Mouse (Mus musculus): ENCODE measurements around the gene Simc1. TPM values are rescaled to one million over a fixed set of nuclear protein-coding genes. Genes with fewer than 3 reads are reported as not detected.

Gene Simc1
- total and polyA plus RNA-seq, 3 experiments: 6.2 to 16.6 (median 6.8) TPM

GRCm38 (mm10) chr13:54598622-54599143 is 95.1 kb downstream of the Simc1 start:
- H3K36me3 ChIP-seq (replicated peaks in 1 of 2; ENCODE audit: control insufficient read depth in 1 of 2, insufficient read depth in 1 of 2, low read length in 1 of 2): peaks cover 11 to 70% of the 10 kb centered on the region in 2 experiments
- dilution Hi-C loops (cut with MboI; ENCODE audit: extremely low pct_ligation_motif_present, extremely low pct_unique_long_range_greater_than_20kb, low sequenced_read_pairs): no loop called here

More at GRCm38 (mm10) chr13:54598622-54599143, 95.1 kb downstream of the Simc1 start:
- in situ Hi-C loops (cut with MboI; ENCODE audit: low pct_ligation_motif_present, low pct_unique_long_range_greater_than_20kb, low sequenced_read_pairs): no loop called here
- Histone ChIP-seq H3K79me2 (replicated peaks; ENCODE audit: control insufficient read depth, extremely low read depth, insufficient read depth, poor library complexity, severe bottlenecking) (no peaks in the 10 kb centered on the region), H3K4me3 (replicated peaks in 1 of 3; ENCODE audit: low read depth in 2 of 3, low read length in 2 of 3, poor library complexity in 1 of 3) (no peak overlapping the region), H3K4me2 (ENCODE audit: insufficient read depth, low read depth, poor library complexity, severe bottlenecking) (no peak overlapping the region), H3K27ac (ENCODE audit: insufficient read depth, low read depth) (no peak overlapping the region), H3K4me1 (ENCODE audit: control insufficient read depth in 1 of 2, insufficient read depth in 2 of 2) (no peaks in the 10 kb centered on the region), H3K9ac (ENCODE audit: insufficient read depth, low read depth) (no peak overlapping the region), H3K9me3 (replicated peaks; ENCODE audit: low read length) (no peaks in the 10 kb centered on the region), H3K27me3 (replicated peaks) (no peaks in the 10 kb centered on the region)
- no peak for DNase-seq (ENCODE audit: extremely low read depth)
- TF ChIP-seq PAX5 (IDR thresholded peaks at IDR 0.05; ENCODE audit: low read length): no peak
- TF ChIP-seq RCOR1 (conservative IDR thresholded peaks at IDR 0.05; ENCODE audit: low read depth, low read length): no peak
- no peak for TF ChIP-seq NELFE (IDR thresholded peaks at IDR 0.05; ENCODE audit: low read depth, low read length)
- TF ChIP-seq JUND (conservative IDR thresholded peaks at IDR 0.05; ENCODE audit: low read depth, low read length): no peak
- TF ChIP-seq TCF12 (IDR thresholded peaks at IDR 0.05; ENCODE audit: low read depth, low read length): no peak
- no peak for TF ChIP-seq SIN3A (IDR thresholded peaks at IDR 0.05; ENCODE audit: low read length)
- no peak for TF ChIP-seq HCFC1 (IDR thresholded peaks at IDR 0.05; ENCODE audit: low read depth, low read length)
- no peak for TF ChIP-seq MEF2A (IDR thresholded peaks at IDR 0.05; ENCODE audit: borderline replicate concordance, low read depth, low read length)
- TF ChIP-seq BHLHE40 (IDR thresholded peaks at IDR 0.05; ENCODE audit: low read depth, low read length): no peak
- no peak for TF ChIP-seq TBP (conservative IDR thresholded peaks at IDR 0.05; ENCODE audit: low read depth, low read length)
- no peak for TF ChIP-seq KAT2A (IDR thresholded peaks at IDR 0.05; ENCODE audit: insufficient replicate concordance, low read length)
- TF ChIP-seq USF1 (IDR thresholded peaks at IDR 0.05; ENCODE audit: low read depth, low read length): no peak
- TF ChIP-seq MAX (IDR thresholded peaks at IDR 0.05; ENCODE audit: low read length): no peak
- no peak for TF ChIP-seq IRF4 (IDR thresholded peaks at IDR 0.05; ENCODE audit: low read depth, low read length)
- TF ChIP-seq ZC3H11A (IDR thresholded peaks at IDR 0.05; ENCODE audit: low read depth, low read length): no peak
- TF ChIP-seq JUN (IDR thresholded peaks at IDR 0.05; ENCODE audit: insufficient read depth, low read depth, low read length): no peak
- no peak for TF ChIP-seq MAZ (IDR thresholded peaks at IDR 0.05; ENCODE audit: low read depth, low read length)
- no peak for TF ChIP-seq CTCF (conservative IDR thresholded peaks at IDR 0.05 in 1 of 2, IDR thresholded peaks at IDR 0.05 in 1 of 2; ENCODE audit: low read depth in 2 of 2, low read length in 2 of 2)
- no peak for TF ChIP-seq EP300 (IDR thresholded peaks at IDR 0.05; ENCODE audit: low read length)

Other genes with a start within 250 kb of the Simc1 start
- gene Cplx2, start 132.4 kb upstream of the Simc1 start, total RNA-seq (2012; rRNA removed): 0.04 and 0.21 TPM in 2 replicates
- 0.04 and 0.05 TPM in 2 replicates for gene Cplx2, start 132.4 kb upstream of the Simc1 start, total RNA-seq (2014; rRNA removed)
- gene Cplx2, start 132.4 kb upstream of the Simc1 start, polyA plus RNA-seq (2012; ENCODE audit: insufficient read length, low read depth): 0.11 and 0.19 TPM in 2 replicates
- 77.5 and 84.5 TPM in 2 replicates for gene Thoc3, start 34.9 kb upstream of the Simc1 start, total RNA-seq (2012; rRNA removed)
- gene Thoc3, start 34.9 kb upstream of the Simc1 start, total RNA-seq (2014; rRNA removed): 72.1 and 81.8 TPM in 2 replicates
- gene Thoc3, start 34.9 kb upstream of the Simc1 start, polyA plus RNA-seq (2012; ENCODE audit: insufficient read length, low read depth): 93.1 and 98.7 TPM in 2 replicates
- gene 4833439L19Rik, start 61.7 kb downstream of the Simc1 start, total RNA-seq (2012; rRNA removed): 25.0 and 26.4 TPM in 2 replicates
- gene 4833439L19Rik, start 61.7 kb downstream of the Simc1 start, total RNA-seq (2014; rRNA removed): 23.1 and 23.5 TPM in 2 replicates
- 23.0 and 23.5 TPM in 2 replicates for gene 4833439L19Rik, start 61.7 kb downstream of the Simc1 start, polyA plus RNA-seq (2012; ENCODE audit: insufficient read length, low read depth)
- gene Arl10, start 71.2 kb downstream of the Simc1 start, total RNA-seq (2012; rRNA removed): 14.6 and 17.4 TPM in 2 replicates
- gene Arl10, start 71.2 kb downstream of the Simc1 start, total RNA-seq (2014; rRNA removed): 1.7 TPM in 2 replicates
- gene Arl10, start 71.2 kb downstream of the Simc1 start, polyA plus RNA-seq (2012; ENCODE audit: insufficient read length, low read depth): 2.5 and 2.9 TPM in 2 replicates
- 100 and 137 TPM in 2 replicates for gene Nop16, start 86.3 kb downstream of the Simc1 start, total RNA-seq (2012; rRNA removed)
- 127 and 132 TPM in 2 replicates for gene Nop16, start 86.3 kb downstream of the Simc1 start, total RNA-seq (2014; rRNA removed)
- gene Nop16, start 86.3 kb downstream of the Simc1 start, polyA plus RNA-seq (2012; ENCODE audit: insufficient read length, low read depth): 187 and 197 TPM in 2 replicates
- 75.7 and 86.0 TPM in 2 replicates for gene Higd2a, start 86.4 kb downstream of the Simc1 start, total RNA-seq (2012; rRNA removed)
- 44.2 and 51.6 TPM in 2 replicates for gene Higd2a, start 86.4 kb downstream of the Simc1 start, total RNA-seq (2014; rRNA removed)
- 89.8 and 106 TPM in 2 replicates for gene Higd2a, start 86.4 kb downstream of the Simc1 start, polyA plus RNA-seq (2012; ENCODE audit: insufficient read length, low read depth)
- 17.9 and 18.9 TPM in 2 replicates for gene Cltb, start 107.6 kb downstream of the Simc1 start, total RNA-seq (2012; rRNA removed)
- 9.2 and 10.2 TPM in 2 replicates for gene Cltb, start 107.6 kb downstream of the Simc1 start, total RNA-seq (2014; rRNA removed)
- gene Cltb, start 107.6 kb downstream of the Simc1 start, polyA plus RNA-seq (2012; ENCODE audit: insufficient read length, low read depth): 19.5 and 27.2 TPM in 2 replicates
- 39.6 and 40.8 TPM in 2 replicates for gene Faf2, start 118.0 kb downstream of the Simc1 start, total RNA-seq (2012; rRNA removed)
- 43.7 and 50.5 TPM in 2 replicates for gene Faf2, start 118.0 kb downstream of the Simc1 start, total RNA-seq (2014; rRNA removed)
- 51.7 and 56.6 TPM in 2 replicates for gene Faf2, start 118.0 kb downstream of the Simc1 start, polyA plus RNA-seq (2012; ENCODE audit: insufficient read length, low read depth)
- 12.3 TPM in 2 replicates for gene Rnf44, start 190.1 kb downstream of the Simc1 start, total RNA-seq (2012; rRNA removed)
- 5.6 and 6.7 TPM in 2 replicates for gene Rnf44, start 190.1 kb downstream of the Simc1 start, total RNA-seq (2014; rRNA removed)
- 32.5 and 38.1 TPM in 2 replicates for gene Rnf44, start 190.1 kb downstream of the Simc1 start, polyA plus RNA-seq (2012; ENCODE audit: insufficient read length, low read depth)
- not detected in 2 replicates for gene Cdhr2, start 197.7 kb downstream of the Simc1 start, total RNA-seq (2012; rRNA removed)
- gene Cdhr2, start 197.7 kb downstream of the Simc1 start, total RNA-seq (2014; rRNA removed): not detected in 2 replicates
- gene Cdhr2, start 197.7 kb downstream of the Simc1 start, polyA plus RNA-seq (2012; ENCODE audit: insufficient read length, low read depth): not detected in 2 replicates
- not detected in 2 replicates for gene Gprin1, start 246.1 kb downstream of the Simc1 start, total RNA-seq (2012; rRNA removed)
- not detected in 2 replicates for gene Gprin1, start 246.1 kb downstream of the Simc1 start, total RNA-seq (2014; rRNA removed)
- not detected in 2 replicates for gene Gprin1, start 246.1 kb downstream of the Simc1 start, polyA plus RNA-seq (2012; ENCODE audit: insufficient read length, low read depth)

All from CH12.LX (cell line).